Mouse (Mus musculus) limb, embryonic 10.5 days (tissue): Measurements from ENCODE around the gene Cux2. TPM values are rescaled to one million over a fixed set of nuclear protein-coding genes. Genes with fewer than 3 reads are reported as not detected.
A peak's percentile ranks its signal among the peaks of the same experiment; 100 is the strongest.

Experiments
- DNase-seq: peaks from one replicate; pipeline ENCODE4 v3.0.0-alpha.2; 2017; ENCODE audit warnings: low spot score
- H3K27ac ChIP-seq: fragments of 300-500 bp; sonication (generic); 2 replicates; pipeline ENCODE4 v1.5.1; 2016; ENCODE audit warnings: mild to moderate bottlenecking
- H3K27me3 ChIP-seq: fragments of 300-500 bp; sonication (generic); 2 replicates; pipeline ENCODE4 v1.6.1; 2016; ENCODE audit warnings: low read depth, mild to moderate bottlenecking; ENCODE audit not compliant: poor library complexity, severe bottlenecking
- H3K36me3 ChIP-seq: fragments of 300-500 bp; sonication (generic); 2 replicates; pipeline ENCODE4 v1.6.1; 2016; ENCODE audit warnings: mild to moderate bottlenecking, moderate library complexity
- H3K4me1 ChIP-seq: fragments of 300-500 bp; sonication (generic); 2 replicates; pipeline ENCODE4 v1.6.1; 2016
- H3K4me3 ChIP-seq: fragments of 300-500 bp; sonication (generic); 2 replicates; pipeline ENCODE4 v1.5.1; 2016; ENCODE audit warnings: mild to moderate bottlenecking, moderate library complexity
- H3K9me3 ChIP-seq: fragments of 300-500 bp; sonication (generic); replicated peaks from 2 replicates; pipeline ENCODE4 v1.6.1; 2016; ENCODE audit warnings: mild to moderate bottlenecking
- WGBS: fragments of 180-500 bp; shearing (Covaris S2); methylation state at CpG from one replicate; pipeline ENCODE4 v1.1.7; 2016; 5-methylcytosine and 5-hydroxymethylcytosine counted together
- polyA plus RNA-seq: library from polyadenylated mRNA; unstranded; fragments of >200 nt; fragmentation: Nextera tagmentation; extraction: Ambion mirVana; gene quantifications from 2 replicates; pipeline ENCODE4 v1.2.1, GENCODE M21; 2016

Gene Cux2
- polyA plus RNA-seq, 1 experiment from 2014 or later = 4.4 TPM

GRCm38 (mm10) chr5:121828491-121829432 lies 221.1 kb downstream of the Cux2 start:
- peaks cover 46% of the 10 kb centered on the region for H3K36me3 ChIP-seq
- H3K27ac ChIP-seq = peak overlapping the region; percentile 53; the same call in 1 of the 2 replicates
- peaks cover 44% of the 10 kb centered on the region for H3K4me1 ChIP-seq
- peak; percentile 66 for DNase-seq
- no peaks in the 10 kb centered on the region for H3K9me3 ChIP-seq
- 4% methylated on average over 82 of the region's 82 CpGs for WGBS
- H3K27me3 ChIP-seq = peaks cover 41% of the 10 kb centered on the region
- peak overlapping the region; percentile 56 for H3K4me3 ChIP-seq

- Histone ChIP-seq H3K4me3 (peak overlapping the region; percentile 56; the same call in 1 of the 2 replicates), H3K27ac (no peak overlapping the region), H3K36me3 (peaks cover 48% of the 10 kb centered on the region), H3K4me1 (peaks cover 44% of the 10 kb centered on the region), H3K27me3 (peaks cover 41% of the 10 kb centered on the region), H3K9me3 (no peaks in the 10 kb centered on the region)
- no peak for DNase-seq
- 86% methylated on average over 4 of the region's 4 CpGs for WGBS
These were observed 222.0 kb downstream of the Cux2 start for GRCm38 (mm10) chr5:121827876-121828275.

- Histone ChIP-seq H3K27me3 (peaks cover 37% of the 10 kb centered on the region), H3K36me3 (peaks cover 59% of the 10 kb centered on the region), H3K9me3 (no peaks in the 10 kb centered on the region), H3K4me3 (no peak overlapping the region), H3K4me1 (peaks cover 41% of the 10 kb centered on the region), H3K27ac (no peak overlapping the region)
- DNase-seq = no peak
- WGBS = 92% methylated on average over 3 of the region's 3 CpGs
These were observed 224.3 kb downstream of the Cux2 start for GRCm38 (mm10) chr5:121825606-121826005.

GRCm38 (mm10) chr5:121824121-121824520 lies 225.8 kb downstream of the Cux2 start:
- DNase-seq = no peak
- H3K4me1 ChIP-seq = peaks cover 38% of the 10 kb centered on the region
- peaks cover 73% of the 10 kb centered on the region for H3K36me3 ChIP-seq
- H3K27me3 ChIP-seq = peaks cover 23% of the 10 kb centered on the region
- peak overlapping the region; percentile 69 for H3K27ac ChIP-seq
- no peak overlapping the region for H3K4me3 ChIP-seq
- no peaks in the 10 kb centered on the region for H3K9me3 ChIP-seq
- 68% methylated on average over 4 of the region's 4 CpGs for WGBS

- DNase-seq = no peak
- peaks cover 18% of the 10 kb centered on the region for H3K27me3 ChIP-seq
- peaks cover 78% of the 10 kb centered on the region for H3K36me3 ChIP-seq
- H3K4me3 ChIP-seq = no peak overlapping the region
- peak overlapping the region; percentile 69 for H3K27ac ChIP-seq
- 96% methylated on average over 1 of the region's 1 CpGs for WGBS
- no peaks in the 10 kb centered on the region for H3K9me3 ChIP-seq
- H3K4me1 ChIP-seq = peaks cover 33% of the 10 kb centered on the region
These were observed 226.2 kb downstream of the Cux2 start for GRCm38 (mm10) chr5:121823668-121824067.

- Histone ChIP-seq H3K27ac (peak overlapping the region; percentile 69), H3K36me3 (peaks cover 78% of the 10 kb centered on the region), H3K4me3 (no peak overlapping the region; the same call in 1 of the 2 replicates), H3K27me3 (peaks cover 11% of the 10 kb centered on the region), H3K4me1 (peaks cover 26% of the 10 kb centered on the region), H3K9me3 (no peaks in the 10 kb centered on the region)
- 54% methylated on average over 7 of the region's 7 CpGs for whole genome bisulfite sequencing
- no peak for DNase-seq
These were observed 227.0 kb downstream of the Cux2 start for GRCm38 (mm10) chr5:121822786-121823505.

- H3K36me3 ChIP-seq = peaks cover 78% of the 10 kb centered on the region
These were observed 228.3 kb downstream of the Cux2 start for GRCm38 (mm10) chr5:121821552-121821951.

GRCm38 (mm10) chr5:121821116-121821515 lies 228.8 kb downstream of the Cux2 start:
- H3K4me3 ChIP-seq = no peak overlapping the region
- 89% methylated on average over 5 of the region's 5 CpGs for WGBS
- H3K27me3 ChIP-seq = no peaks in the 10 kb centered on the region
- DNase-seq = no peak
- peaks cover 78% of the 10 kb centered on the region for H3K36me3 ChIP-seq
- H3K9me3 ChIP-seq = no peaks in the 10 kb centered on the region
- H3K4me1 ChIP-seq = peaks cover 26% of the 10 kb centered on the region
- no peak overlapping the region for H3K27ac ChIP-seq

More at GRCm38 (mm10) chr5:121821552-121821951, 228.3 kb downstream of the Cux2 start:
- no peaks in the 10 kb centered on the region for H3K27me3 ChIP-seq
- no peak for DNase-seq
- H3K27ac ChIP-seq = no peak overlapping the region
- H3K9me3 ChIP-seq = no peaks in the 10 kb centered on the region
- H3K4me1 ChIP-seq = peaks cover 26% of the 10 kb centered on the region
- WGBS = 81% methylated on average over 5 of the region's 5 CpGs
- H3K4me3 ChIP-seq = no peak overlapping the region

- Histone ChIP-seq H3K27ac (no peak overlapping the region), H3K4me3 (no peak overlapping the region), H3K36me3 (peaks cover 79% of the 10 kb centered on the region), H3K27me3 (no peaks in the 10 kb centered on the region), H3K4me1 (peaks cover 26% of the 10 kb centered on the region), H3K9me3 (no peaks in the 10 kb centered on the region)
- WGBS = 88% methylated on average over 3 of the region's 3 CpGs
- no peak for DNase-seq
These were observed 229.2 kb downstream of the Cux2 start for GRCm38 (mm10) chr5:121820657-121821056.

GRCm38 (mm10) chr5:121820161-121820560 lies 229.7 kb downstream of the Cux2 start:
- H3K36me3 ChIP-seq = peaks cover 79% of the 10 kb centered on the region
- WGBS = 79% methylated on average over 2 of the region's 2 CpGs
- H3K4me3 ChIP-seq = no peak overlapping the region

GRCm38 (mm10) chr5:121819559-121819958 lies 230.3 kb downstream of the Cux2 start:
- H3K9me3 ChIP-seq = no peaks in the 10 kb centered on the region
- no peaks in the 10 kb centered on the region for H3K27me3 ChIP-seq
- H3K36me3 ChIP-seq = peaks cover 78% of the 10 kb centered on the region
- no peak overlapping the region for H3K27ac ChIP-seq
- DNase-seq = no peak
- 94% methylated on average over 5 of the region's 5 CpGs for WGBS
- H3K4me1 ChIP-seq = peaks cover 22% of the 10 kb centered on the region
- H3K4me3 ChIP-seq = no peak overlapping the region

More at GRCm38 (mm10) chr5:121820161-121820560, 229.7 kb downstream of the Cux2 start:
- Histone ChIP-seq H3K4me1 (peaks cover 26% of the 10 kb centered on the region), H3K27ac (no peak overlapping the region), H3K27me3 (no peaks in the 10 kb centered on the region), H3K9me3 (no peaks in the 10 kb centered on the region)
- no peak for DNase-seq

GRCm38 (mm10) chr5:121818862-121819261 lies 231.0 kb downstream of the Cux2 start:
- H3K4me1 ChIP-seq = peaks cover 15% of the 10 kb centered on the region
- WGBS = 89% methylated on average over 4 of the region's 4 CpGs

GRCm38 (mm10) chr5:121818401-121818800 lies 231.5 kb downstream of the Cux2 start:
- DNase-seq = no peak
- Histone ChIP-seq H3K4me1 (peaks cover 10% of the 10 kb centered on the region), H3K27ac (no peak overlapping the region), H3K36me3 (peaks cover 81% of the 10 kb centered on the region), H3K9me3 (no peaks in the 10 kb centered on the region), H3K4me3 (no peak overlapping the region), H3K27me3 (no peaks in the 10 kb centered on the region)
- 97% methylated on average over 7 of the region's 7 CpGs for WGBS

More at GRCm38 (mm10) chr5:121818862-121819261, 231.0 kb downstream of the Cux2 start:
- no peak overlapping the region for H3K4me3 ChIP-seq
- H3K27ac ChIP-seq = no peak overlapping the region
- no peak for DNase-seq
- H3K27me3 ChIP-seq = no peaks in the 10 kb centered on the region
- H3K36me3 ChIP-seq = peaks cover 79% of the 10 kb centered on the region
- H3K9me3 ChIP-seq = no peaks in the 10 kb centered on the region
